Mouse (Mus musculus): ENCODE measurements around the gene Rrh. TPM values are rescaled to one million over a fixed set of nuclear protein-coding genes. Genes with fewer than 3 reads are reported as not detected.
"Not testable (repeated sequence)": the region's sequence is repeated elsewhere in the genome, so short reads cannot be mapped to it uniquely, and the experiment has no call there.

Rrh gene
- total RNA-seq, 2 experiments from 2014 or later: 0.45 to 0.66 TPM

- no peak for DNase-seq
Measured at GRCm38 (mm10) chr3:129781435-129781834, 41.0 kb downstream of the Rrh start.

DNA sequence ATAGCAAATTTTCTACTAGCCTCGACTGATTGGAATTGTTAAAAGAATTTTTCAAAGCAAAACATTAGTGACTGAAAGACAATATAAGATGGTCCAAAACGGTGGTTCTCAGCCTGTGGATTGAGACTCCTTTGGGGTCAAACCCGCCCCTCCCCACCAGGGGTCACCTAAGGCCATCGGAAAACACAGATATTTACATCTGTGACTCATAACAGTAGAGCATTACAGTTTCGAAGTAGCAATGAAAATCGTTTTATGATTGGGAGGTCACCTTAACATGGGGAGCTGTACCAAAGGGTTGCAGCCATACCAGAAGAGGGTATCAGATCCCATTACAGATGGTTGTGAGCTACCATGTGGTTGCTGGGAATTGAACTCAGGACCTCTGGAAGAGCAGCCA, 51.2 kb downstream of the Rrh start:
- DNase-seq: no peak

- DNase-seq: no peak
Measured at GRCm38 (mm10) chr3:129766971-129767794, 55.2 kb downstream of the Rrh start.

GRCm38 (mm10) chr3:129766106-129766505, 56.3 kb downstream of the Rrh start:
- no peak for DNase-seq

DNA sequence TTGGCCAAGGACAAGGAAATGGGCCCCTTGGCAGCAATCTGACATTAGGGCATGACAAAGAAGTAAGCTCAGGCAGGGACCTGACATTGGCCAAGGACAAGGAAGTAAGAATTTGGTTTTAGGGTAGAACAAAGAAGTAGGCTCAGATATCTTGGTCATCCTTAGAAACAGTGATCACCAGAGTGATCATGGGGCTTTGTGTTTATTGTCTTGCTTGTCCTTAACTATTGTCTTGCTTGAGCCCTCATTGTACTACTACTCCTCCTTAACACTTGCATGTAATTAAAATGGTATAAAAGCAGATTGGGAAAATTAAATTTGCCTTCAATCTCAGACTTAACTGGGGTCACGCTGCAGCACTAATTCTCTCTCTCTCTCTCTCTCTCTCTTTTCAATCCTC, 64.8 kb downstream of the Rrh start:
- DNase-seq: not testable (repeated sequence)

DNA sequence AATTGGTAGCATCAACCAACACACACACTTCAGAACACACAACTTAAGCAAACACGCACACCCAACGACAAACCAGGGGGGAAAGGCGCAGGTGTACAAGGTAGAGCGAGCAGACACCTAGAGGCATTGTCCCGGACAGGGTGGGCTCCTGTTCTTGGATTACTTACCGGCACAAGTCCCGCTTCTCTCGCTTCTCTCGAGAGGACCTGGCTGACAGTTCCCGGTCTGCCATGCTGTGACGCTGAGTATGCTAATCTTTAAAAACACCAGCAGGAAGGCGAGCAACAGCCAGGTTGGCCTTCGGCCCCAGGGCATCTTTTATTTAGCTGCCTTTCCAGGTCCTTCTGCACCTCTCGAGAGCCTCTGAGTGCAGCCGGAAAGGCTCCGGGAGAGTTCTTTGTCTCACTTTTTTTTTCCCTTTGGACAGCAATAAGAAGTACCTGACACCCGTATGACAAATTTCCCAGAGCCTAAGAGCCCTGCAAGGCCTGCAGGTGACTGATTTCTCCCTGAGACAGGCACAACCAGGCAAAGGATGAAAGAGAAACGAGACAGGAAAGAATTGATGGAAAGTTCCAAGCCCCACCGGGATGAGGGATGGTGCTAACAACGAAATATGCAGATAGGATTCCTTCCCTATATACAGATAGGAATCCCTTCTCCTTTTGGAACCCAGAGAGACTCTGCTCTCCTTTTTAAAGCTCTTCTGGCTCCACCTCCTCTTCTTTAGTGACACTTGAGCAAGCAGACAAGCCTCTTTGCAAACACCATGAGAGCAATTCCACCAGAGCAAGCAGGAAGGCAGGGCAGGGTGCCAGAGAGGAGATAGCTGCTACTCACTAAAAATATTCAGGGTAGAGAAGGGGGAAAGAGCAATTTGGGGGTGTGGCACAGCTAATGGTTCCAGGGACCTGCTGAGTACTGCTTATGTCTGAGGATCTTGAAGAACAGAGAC, 67.5 kb downstream of the Rrh start, which contains the start of gene Egf:
Gene Egf, minus strand, starts transcription at position 667 of the 955 bp plus-strand sequence.
- peak in 1 of 2 experiments; percentile 3 for DNase-seq

Other genes with a start within 250 kb of the Rrh start
- 1 to 10 TPM; 1.2 to 2.0 TPM for gene Egf, start 67.3 kb downstream of the Rrh start, total RNA-seq (2021)
- not detected for gene Lrit3, start 18.6 kb downstream of the Rrh start, total RNA-seq (2021)
- 10 to 100 TPM; 43.8 to 45.6 TPM for gene Gar1, start 8.8 kb upstream of the Rrh start, total RNA-seq (2021)
- gene Cfi, start 13.3 kb upstream of the Rrh start, total RNA-seq (2021): not detected
- gene Pla2g12a, start 56.0 kb upstream of the Rrh start, total RNA-seq (2021): 10 to 100 TPM; 24.3 to 27.2 TPM
- 1 to 10 TPM; 7.0 to 8.6 TPM for gene Casp6, start 78.8 kb upstream of the Rrh start, total RNA-seq (2021)
- gene Mcub, start 147.6 kb upstream of the Rrh start, total RNA-seq (2021): 1 to 10 TPM; 3.0 to 3.2 TPM
- 10 to 100 TPM; 58.6 to 65.4 TPM for gene Sec24b, start 239.0 kb upstream of the Rrh start, total RNA-seq (2021)